ENCODE assay signal across 8 mouse cellular contexts in genomic region chr12:54654141-54654540, GRCm38 (mm10). TPM values are rescaled to one million over a fixed set of nuclear protein-coding genes. Genes with fewer than 3 reads are reported as not detected.
DNase-seq lines count a peak whose midpoint lies in the region; ATAC-seq lines count a peak whose summit lies in the region.

No protein-coding gene starts in this region.

- 58% methylated on average over 4 of the region's 4 CpGs for WGBS in liver, embryonic 11.5 days

- peak; percentile 22 for DNase-seq in cerebellum, adult 8-10 months
- no peak for DNase-seq in cerebellum, adult 9-11 months
- DNase-seq in testis, postnatal 10 days (ENCODE audit: low spot score), result peak; percentile 64
- DNase-seq in testis, postnatal 14 days (ENCODE audit: low spot score), result no peak
- no peak for DNase-seq in liver, embryonic 11.5 days (ENCODE audit: low spot score)
- DNase-seq in T-cell, adult 2 months (ENCODE audit: low spot score), result no peak

- H3K36me3 ChIP-seq in liver, embryonic 11.5 days (ENCODE audit: control insufficient read depth, insufficient read depth, low read length), result no peaks in the 10 kb centered on the region

- H3K9ac ChIP-seq in liver, embryonic 11.5 days (ENCODE audit: low read depth, low read length), result no peak overlapping the region

- H3K9me3 ChIP-seq in liver, embryonic 11.5 days (ENCODE audit: control insufficient read depth, low read length), result no peaks in the 10 kb centered on the region

- no peak overlapping the region for H3K4me3 ChIP-seq in liver, embryonic 11.5 days (ENCODE audit: low read depth, low read length)

- H3K27me3 ChIP-seq in liver, embryonic 11.5 days (replicated peaks; ENCODE audit: control insufficient read depth, insufficient read depth, low read length), result no peaks in the 10 kb centered on the region

- no peak overlapping the region for H3K27ac ChIP-seq in liver, embryonic 11.5 days (ENCODE audit: low read depth, low read length)

- H3K4me2 ChIP-seq in liver, embryonic 11.5 days, result peak overlapping the region; percentile 60; the same call in 1 of the 2 replicates

- peaks cover 19% of the 10 kb centered on the region for H3K4me1 ChIP-seq in liver, embryonic 11.5 days (replicated peaks; ENCODE audit: control insufficient read depth, insufficient read depth, low read length)

- no peak for ATAC-seq in liver, embryonic 11.5 days (replicated peaks; ENCODE audit: low FRiP score)
- no peak for ATAC-seq in activated CD4-positive, CD25-positive, alpha-beta regulatory T cell, adult 4 months
- ATAC-seq in inflammation-experienced regulatory T-cells, adult 6 months, result no peak

RNA-seq across cellular contexts. Expression of gene Sptssa, which starts 2.2 kb away (rescaled TPM):
- 95.8 and 99.8 TPM in 2 replicates for polyA plus RNA-seq in liver, embryonic 11.5 days (2014; fragmentation: Nextera tagmentation; extraction: Ambion mirVana)
- 100 to 1,000 TPM; 207 to 223 TPM for polyA plus RNA-seq in activated CD4-positive, CD25-positive, alpha-beta regulatory T cell, adult 4 months (2017; shearing (Covaris generic))
- 100 to 1,000 TPM; 190 to 247 (median 231) TPM for polyA plus RNA-seq in inflammation-experienced regulatory T-cells, adult 6 months (2017; shearing (Covaris generic))

RNA-seq across cellular contexts. Expression of gene Eapp, which starts 41.6 kb away (rescaled TPM):
- 59.9 and 68.4 TPM in 2 replicates for polyA plus RNA-seq in liver, embryonic 11.5 days (2014; fragmentation: Nextera tagmentation; extraction: Ambion mirVana)
- 100 to 1,000 TPM; 103 to 138 TPM for polyA plus RNA-seq in activated CD4-positive, CD25-positive, alpha-beta regulatory T cell, adult 4 months (2017; shearing (Covaris generic))
- 100 to 1,000 TPM; 126 to 159 (median 145) TPM for polyA plus RNA-seq in inflammation-experienced regulatory T-cells, adult 6 months (2017; shearing (Covaris generic))

Comparison
In these comparisons a context has a peak if more than half of its experiments do, and no peak if none do; other contexts are left out.
1. DNase-seq: peak in cerebellum, adult 8-10 months (single experiment) and testis, postnatal 10 days (single experiment); none in cerebellum, adult 9-11 months (single experiment), testis, postnatal 14 days (single experiment), liver, embryonic 11.5 days (single experiment) and T-cell, adult 2 months (single experiment).